Mouse (Mus musculus): ENCODE measurements around the gene Mettl27. TPM values are rescaled to one million over a fixed set of nuclear protein-coding genes. Genes with fewer than 3 reads are reported as not detected.

The Mettl27 gene
- polyA plus RNA-seq (2015; fragmentation: Nextera tagmentation; extraction: Ambion mirVana): 44.5 and 52.7 TPM in 2 replicates

GRCm38 (mm10) chr5:134932179-134932902 lies at the start of gene Mettl27:
Mettl27 (plus strand) TSS chr5:134932368.

GRCm38 (mm10) chr5:134906633-134907032 lies 25.5 kb upstream of the Mettl27 start, which contains the start of gene Tmem270:
Tmem270 (minus strand) TSS chr5:134906733.

DNA sequence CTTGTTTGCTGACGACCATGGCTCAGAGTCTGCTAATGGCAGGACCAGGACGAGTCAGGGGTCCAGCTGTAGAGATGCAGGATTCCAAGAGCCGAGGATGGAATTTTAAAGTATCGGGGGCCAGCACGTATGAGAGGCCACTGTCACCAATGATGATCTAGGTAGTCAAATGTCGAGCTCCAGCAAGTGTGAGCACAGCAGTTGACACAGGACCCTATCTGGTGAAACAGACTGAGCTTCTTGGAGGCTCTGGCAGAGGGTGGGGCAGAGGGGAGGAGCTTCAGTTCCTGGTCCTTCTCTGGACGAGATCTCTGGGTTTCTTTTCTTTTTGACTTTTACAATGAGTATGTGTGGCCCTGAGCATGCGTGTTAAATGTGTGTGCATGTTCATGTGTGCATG lies 16.9 kb upstream of the Mettl27 start, which contains the start of gene Cldn13:
Gene Cldn13 (minus strand): TSS at position 216 of the 400 bp plus-strand sequence.

DNA sequence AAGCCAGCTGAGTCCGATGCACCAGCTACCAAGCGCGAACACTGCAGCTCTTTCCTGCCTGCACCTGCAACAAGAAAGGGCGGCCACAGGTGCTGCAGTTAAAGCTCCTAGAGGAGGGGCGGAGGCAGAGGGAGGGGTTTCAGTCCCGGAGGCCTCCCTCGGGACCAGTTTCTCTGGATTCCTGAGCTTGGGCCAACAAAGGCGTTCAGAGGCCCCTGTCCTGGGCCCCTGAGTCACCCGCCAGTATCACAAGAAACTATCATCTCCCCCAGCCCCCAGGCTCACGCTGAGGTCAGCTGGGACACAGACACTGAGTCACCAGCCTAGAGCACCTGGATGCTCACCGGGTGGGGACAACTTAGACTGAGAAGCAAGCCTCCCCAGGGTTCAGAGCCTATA lies 14.7 kb downstream of the Mettl27 start, which contains the start of gene Cldn4:
Gene Cldn4 (minus strand): TSS at position 78 of the 399 bp plus-strand sequence.

DNA sequence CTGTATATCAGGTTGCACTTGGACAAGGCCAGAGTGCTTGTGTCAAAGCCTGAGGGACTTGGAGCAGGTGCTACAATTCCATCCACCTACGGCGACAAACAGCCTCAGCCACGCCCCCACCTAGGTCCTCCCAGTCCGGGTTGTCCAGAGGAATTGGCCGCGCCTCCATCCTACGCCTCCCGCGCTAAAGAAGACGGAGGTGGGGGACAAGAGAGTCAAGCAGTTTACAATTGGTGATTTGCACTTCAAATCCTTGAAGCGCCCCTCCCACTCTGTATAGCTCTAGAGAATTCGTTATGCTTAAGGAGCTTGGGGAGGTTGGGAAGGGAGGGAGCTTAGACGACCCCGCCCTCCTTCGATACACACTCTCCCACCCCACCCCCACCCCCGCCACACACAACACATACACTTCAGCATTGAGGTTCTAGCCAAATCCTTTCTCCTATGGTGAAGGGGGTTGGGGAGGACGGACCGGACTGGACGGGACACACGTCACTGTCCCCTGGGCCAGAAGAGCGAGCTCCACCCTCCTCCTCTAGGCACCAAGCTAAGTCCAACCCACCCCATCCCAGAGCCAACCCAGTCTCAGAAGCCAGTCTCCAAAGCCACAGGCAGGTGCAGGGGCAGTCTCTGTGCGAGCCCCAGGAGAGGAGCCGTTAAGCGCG lies 53.6 kb downstream of the Mettl27 start, which contains the start of gene Cldn3:
Gene Cldn3 (plus strand): TSS at position 582 of the 665 bp plus-strand sequence.

Other genes starting within 250 kb of the Mettl27 start
- gene Limk1, start 243.8 kb upstream of the Mettl27 start, polyA plus RNA-seq (2015; fragmentation: Nextera tagmentation; extraction: Ambion mirVana): 1.9 and 3.0 TPM in 2 replicates
- 537 and 634 TPM in 2 replicates for gene Eln, start 185.0 kb upstream of the Mettl27 start, polyA plus RNA-seq (2015; fragmentation: Nextera tagmentation; extraction: Ambion mirVana)
- not detected in 2 replicates for gene Tmem270, start 25.6 kb upstream of the Mettl27 start, polyA plus RNA-seq (2015; fragmentation: Nextera tagmentation; extraction: Ambion mirVana)
- gene Cldn13, start 16.8 kb upstream of the Mettl27 start, polyA plus RNA-seq (2015; fragmentation: Nextera tagmentation; extraction: Ambion mirVana): 337 and 413 TPM in 2 replicates
- 0.08 and 0.11 TPM in 2 replicates for gene Cldn4, start 14.6 kb downstream of the Mettl27 start, polyA plus RNA-seq (2015; fragmentation: Nextera tagmentation; extraction: Ambion mirVana)
- 0.78 and 0.80 TPM in 2 replicates for gene Cldn3, start 53.8 kb downstream of the Mettl27 start, polyA plus RNA-seq (2015; fragmentation: Nextera tagmentation; extraction: Ambion mirVana)
- gene Abhd11, start 76.8 kb downstream of the Mettl27 start, polyA plus RNA-seq (2015; fragmentation: Nextera tagmentation; extraction: Ambion mirVana): 49.5 and 52.6 TPM in 2 replicates
- gene Stx1a, start 91.1 kb downstream of the Mettl27 start, polyA plus RNA-seq (2015; fragmentation: Nextera tagmentation; extraction: Ambion mirVana): 2.1 TPM in 2 replicates
- 16.0 and 16.8 TPM in 2 replicates for gene Dnajc30, start 131.8 kb downstream of the Mettl27 start, polyA plus RNA-seq (2015; fragmentation: Nextera tagmentation; extraction: Ambion mirVana)
- 51.1 and 55.2 TPM in 2 replicates for gene Bud23, start 132.6 kb downstream of the Mettl27 start, polyA plus RNA-seq (2015; fragmentation: Nextera tagmentation; extraction: Ambion mirVana)
- gene Vps37d, start 145.9 kb downstream of the Mettl27 start, polyA plus RNA-seq (2015; fragmentation: Nextera tagmentation; extraction: Ambion mirVana): 1.2 and 1.4 TPM in 2 replicates
- 0.08 TPM in 1 of 2 replicates, not detected in the other for gene Mlxipl, start 157.5 kb downstream of the Mettl27 start, polyA plus RNA-seq (2015; fragmentation: Nextera tagmentation; extraction: Ambion mirVana)
- 8.0 and 8.3 TPM in 2 replicates for gene Tbl2, start 217.3 kb downstream of the Mettl27 start, polyA plus RNA-seq (2015; fragmentation: Nextera tagmentation; extraction: Ambion mirVana)
- gene Bcl7b, start 235.9 kb downstream of the Mettl27 start, polyA plus RNA-seq (2015; fragmentation: Nextera tagmentation; extraction: Ambion mirVana): 47.2 and 49.6 TPM in 2 replicates

Data from spleen, postnatal 0 days (tissue).